Mouse (Mus musculus) R1 (cell line): ENCODE measurements at regions not wholly inside any gene's neighbourhood (a gene's known extent, or its start where the extent isn't known, plus 50 kb on each side); places are given as distances from the start of the nearest gene placed in this dataset.
A peak's percentile ranks its signal among the peaks of the same experiment; 100 is the strongest.

Experiments
- DNase-seq: peaks from one replicate; pipeline ENCODE4 v3.0.0-alpha.2; 2018; ENCODE audit warnings: low read depth, low spot score

GRCm38 (mm10) chr13:97616919-97617318, 143.5 kb downstream of the Gm10260 start:
- DNase-seq, result peak; percentile 64

- peak; percentile 77 for DNase-seq
Measured at GRCm38 (mm10) chr13:97607221-97607723, 153.2 kb downstream of the Gm10260 start.

- DNase-seq, result no peak
Measured at GRCm38 (mm10) chr13:97604451-97604850, 156.0 kb downstream of the Gm10260 start.

GRCm38 (mm10) chr13:97601135-97601730, 159.2 kb downstream of the Gm10260 start:
- DNase-seq, result no peak

GRCm38 (mm10) chr13:97600136-97600535, 160.3 kb downstream of the Gm10260 start:
- DNase-seq, result peak; percentile 70

GRCm38 (mm10) chr13:97598507-97599431, 161.7 kb downstream of the Gm10260 start:
- DNase-seq, result no peak

- DNase-seq, result no peak
Measured at GRCm38 (mm10) chr13:97594851-97595250, 165.6 kb downstream of the Gm10260 start.

GRCm38 (mm10) chr13:97589626-97590025, 170.8 kb downstream of the Gm10260 start:
- peak; percentile 97 for DNase-seq

- peak; percentile 97 for DNase-seq
Measured at GRCm38 (mm10) chr13:97588085-97588484, 172.3 kb downstream of the Gm10260 start.

GRCm38 (mm10) chr13:97587088-97587487, 173.3 kb downstream of the Gm10260 start:
- DNase-seq, result peak; percentile 77

GRCm38 (mm10) chr13:97584045-97584444, 176.4 kb downstream of the Gm10260 start:
- DNase-seq, result no peak

GRCm38 (mm10) chr13:97581380-97581779, 179.1 kb downstream of the Gm10260 start:
- no peak for DNase-seq

GRCm38 (mm10) chr13:97580241-97580874, 180.1 kb downstream of the Gm10260 start:
- peak; percentile 75 for DNase-seq

GRCm38 (mm10) chr13:97578595-97578994, 181.8 kb downstream of the Gm10260 start:
- DNase-seq, result peak; percentile 73

- no peak for DNase-seq
Measured at GRCm38 (mm10) chr13:97577081-97577785, 183.2 kb downstream of the Gm10260 start.

- DNase-seq, result no peak
Measured at GRCm38 (mm10) chr13:97573601-97574000, 186.8 kb downstream of the Gm10260 start.

- DNase-seq, result no peak
Measured at GRCm38 (mm10) chr13:97572352-97572751, 188.1 kb downstream of the Gm10260 start.

- peak; percentile 47 for DNase-seq
Measured at GRCm38 (mm10) chr13:97570009-97570408, 190.4 kb downstream of the Gm10260 start.

GRCm38 (mm10) chr13:97567632-97568031, 192.8 kb downstream of the Gm10260 start:
- no peak for DNase-seq

GRCm38 (mm10) chr13:97566071-97566470, 194.4 kb downstream of the Gm10260 start:
- no peak for DNase-seq

GRCm38 (mm10) chr13:97562241-97562640, 198.2 kb downstream of the Gm10260 start:
- no peak for DNase-seq
